Mouse (Mus musculus) heart, adult 9 months (tissue): Measurements from ENCODE around the gene Fgf13.

ENCODE experiments used
- DNase-seq, 2 experiments: peaks; one replicate each; pipeline ENCODE4 v3.0.0; 2022; ENCODE audit warnings: low spot score in 2 of 2

Fgf13 gene

GRCm38 (mm10) chrX:59567695-59568431, at the start of gene Fgf13:
Fgf13 (minus strand) TSS chrX:59568071.
- DNase-seq: no peak

GRCm38 (mm10) chrX:59606535-59606934, 38.7 kb upstream of the Fgf13 start:
- DNase-seq: no peak

- peak in 1 of 2 experiments; percentile 18 for DNase-seq
These were observed 21.2 kb upstream of the Fgf13 start for GRCm38 (mm10) chrX:59589050-59589449.

GRCm38 (mm10) chrX:59585508-59586186, 17.8 kb upstream of the Fgf13 start:
- no peak for DNase-seq

GRCm38 (mm10) chrX:59584034-59584433, 16.2 kb upstream of the Fgf13 start:
- DNase-seq: no peak

- DNase-seq: no peak
These were observed 811 bp downstream of the Fgf13 start for GRCm38 (mm10) chrX:59566826-59567694.

- DNase-seq: no peak
These were observed 1.7 kb downstream of the Fgf13 start for GRCm38 (mm10) chrX:59566017-59566679.

- DNase-seq: no peak
These were observed 19.9 kb downstream of the Fgf13 start for GRCm38 (mm10) chrX:59547931-59548330.

- no peak for DNase-seq
These were observed 59.6 kb downstream of the Fgf13 start for GRCm38 (mm10) chrX:59508273-59508672.

- DNase-seq: no peak
These were observed 74.5 kb downstream of the Fgf13 start for GRCm38 (mm10) chrX:59493388-59493787.

GRCm38 (mm10) chrX:59485426-59485825, 82.4 kb downstream of the Fgf13 start:
- DNase-seq: no peak

- no peak for DNase-seq
These were observed 165.1 kb downstream of the Fgf13 start for GRCm38 (mm10) chrX:59402596-59403285.

GRCm38 (mm10) chrX:59290916-59291411, 276.9 kb downstream of the Fgf13 start:
- DNase-seq: no peak

GRCm38 (mm10) chrX:59251576-59251975, 316.3 kb downstream of the Fgf13 start:
- no peak for DNase-seq

GRCm38 (mm10) chrX:59243752-59244151, 324.1 kb downstream of the Fgf13 start:
- DNase-seq: no peak

GRCm38 (mm10) chrX:59243176-59243575, 324.7 kb downstream of the Fgf13 start:
- peak; percentile 1 for DNase-seq

GRCm38 (mm10) chrX:59241460-59241747, 326.5 kb downstream of the Fgf13 start:
- no peak for DNase-seq

GRCm38 (mm10) chrX:59240683-59241459, 327.0 kb downstream of the Fgf13 start:
- DNase-seq: no peak

GRCm38 (mm10) chrX:59220675-59221074, 347.2 kb downstream of the Fgf13 start:
- peak; percentile 39 to 58 for DNase-seq

- no peak for DNase-seq
These were observed 366.7 kb downstream of the Fgf13 start for GRCm38 (mm10) chrX:59201146-59201545.
